Mouse (Mus musculus): ENCODE measurements around the gene Ssr2. TPM values are rescaled to one million over a fixed set of nuclear protein-coding genes. Genes with fewer than 3 reads are reported as not detected.
"Not testable (repeated sequence)": the region's sequence is repeated elsewhere in the genome, so short reads cannot be mapped to it uniquely, and the experiment has no call there.

Gene Ssr2
- total and polyA plus RNA-seq, 3 experiments, result 346 to 377 (median 364) TPM

GRCm38 (mm10) chr3:88572835-88573234, 2.8 kb upstream of the Ssr2 start:
- no peaks in the 10 kb centered on the region for H3K9me3 ChIP-seq (replicated peaks; ENCODE audit: low read length)
- peaks cover 16 to 29% of the 10 kb centered on the region in 2 experiments for H3K36me3 ChIP-seq (replicated peaks in 1 of 2; ENCODE audit: control insufficient read depth in 1 of 2, insufficient read depth in 1 of 2, low read length in 1 of 2)
- no peaks in the 10 kb centered on the region for H3K4me1 ChIP-seq (ENCODE audit: control insufficient read depth in 1 of 2, insufficient read depth in 2 of 2)
- H3K79me2 ChIP-seq (replicated peaks; ENCODE audit: control insufficient read depth, extremely low read depth, insufficient read depth, poor library complexity, severe bottlenecking), result no peaks in the 10 kb centered on the region
- H3K4me3 ChIP-seq (replicated peaks in 1 of 3; ENCODE audit: low read depth in 2 of 3, low read length in 2 of 3, poor library complexity in 1 of 3), result no peak overlapping the region
- no peak overlapping the region for H3K4me2 ChIP-seq (ENCODE audit: insufficient read depth, low read depth, poor library complexity, severe bottlenecking)
- in situ Hi-C loops (cut with MboI; ENCODE audit: low pct_ligation_motif_present, low pct_unique_long_range_greater_than_20kb, low sequenced_read_pairs) (no loop called here), dilution Hi-C loops (cut with MboI; ENCODE audit: extremely low pct_ligation_motif_present, extremely low pct_unique_long_range_greater_than_20kb, low sequenced_read_pairs) (no loop called here)
- TF ChIP-seq ZNF384 (IDR thresholded peaks at IDR 0.05; ENCODE audit: low read depth, low read length) (no peak), USF2 (conservative IDR thresholded peaks at IDR 0.05; ENCODE audit: low read depth, low read length) (no peak), KAT2A (IDR thresholded peaks at IDR 0.05; ENCODE audit: insufficient replicate concordance, low read length) (no peak), POLR2A (IDR thresholded peaks at IDR 0.05; ENCODE audit: low read depth, low read length) (no peak), CHD1 (IDR thresholded peaks at IDR 0.05; ENCODE audit: low read depth, low read length) (no peak), ZMIZ1 (IDR thresholded peaks at IDR 0.05; ENCODE audit: low read depth, low read length) (no peak), MAX (IDR thresholded peaks at IDR 0.05; ENCODE audit: low read length) (no peak), SMC3 (IDR thresholded peaks at IDR 0.05; ENCODE audit: low read depth, low read length) (no peak), CTCF (conservative IDR thresholded peaks at IDR 0.05 in 1 of 2, IDR thresholded peaks at IDR 0.05 in 1 of 2; ENCODE audit: low read depth in 2 of 2, low read length in 2 of 2) (no peak), ETS1 (conservative IDR thresholded peaks at IDR 0.05; ENCODE audit: low read depth, low read length) (no peak), PAX5 (IDR thresholded peaks at IDR 0.05; ENCODE audit: low read length) (no peak), ZKSCAN1 (IDR thresholded peaks at IDR 0.05; ENCODE audit: borderline replicate concordance, low read depth, low read length) (no peak), GABPA (IDR thresholded peaks at IDR 0.05; ENCODE audit: insufficient replicate concordance, low read depth, low read length) (no peak), CHD2 (IDR thresholded peaks at IDR 0.05; ENCODE audit: low read length) (no peak), TCF12 (IDR thresholded peaks at IDR 0.05; ENCODE audit: low read depth, low read length) (no peak), IRF4 (IDR thresholded peaks at IDR 0.05; ENCODE audit: low read depth, low read length) (no peak), ELF1 (IDR thresholded peaks at IDR 0.05; ENCODE audit: low read depth, low read length) (no peak), BHLHE40 (IDR thresholded peaks at IDR 0.05; ENCODE audit: low read depth, low read length) (no peak), JUND (conservative IDR thresholded peaks at IDR 0.05; ENCODE audit: low read depth, low read length) (no peak), RCOR1 (conservative IDR thresholded peaks at IDR 0.05; ENCODE audit: low read depth, low read length) (no peak)
- no peaks in the 10 kb centered on the region for H3K27me3 ChIP-seq (replicated peaks)
- H3K27ac ChIP-seq (ENCODE audit: insufficient read depth, low read depth), result no peak overlapping the region
- no peak for DNase-seq (ENCODE audit: extremely low read depth)
- no peak overlapping the region for H3K9ac ChIP-seq (ENCODE audit: insufficient read depth, low read depth)

- no peak for DNase-seq (ENCODE audit: extremely low read depth)
- Histone ChIP-seq H3K4me3 (replicated peaks in 1 of 3; ENCODE audit: low read depth in 2 of 3, low read length in 2 of 3, poor library complexity in 1 of 3) (no peak overlapping the region), H3K9ac (ENCODE audit: insufficient read depth, low read depth) (no peak overlapping the region), H3K4me2 (ENCODE audit: insufficient read depth, low read depth, poor library complexity, severe bottlenecking) (no peak overlapping the region), H3K27ac (ENCODE audit: insufficient read depth, low read depth) (no peak overlapping the region), H3K27me3 (replicated peaks) (no peaks in the 10 kb centered on the region), H3K79me2 (replicated peaks; ENCODE audit: control insufficient read depth, extremely low read depth, insufficient read depth, poor library complexity, severe bottlenecking) (no peaks in the 10 kb centered on the region), H3K36me3 (replicated peaks in 1 of 2; ENCODE audit: control insufficient read depth in 1 of 2, insufficient read depth in 1 of 2, low read length in 1 of 2) (peaks cover 6 to 19% of the 10 kb centered on the region in 2 experiments), H3K9me3 (replicated peaks; ENCODE audit: low read length) (no peaks in the 10 kb centered on the region), H3K4me1 (ENCODE audit: control insufficient read depth in 1 of 2, insufficient read depth in 2 of 2) (peaks cover under 1 to 3% of the 10 kb centered on the region in 2 experiments; a peak in 3 of 4 replicates)
- in situ Hi-C loops (cut with MboI; ENCODE audit: low pct_ligation_motif_present, low pct_unique_long_range_greater_than_20kb, low sequenced_read_pairs) (no loop called here), dilution Hi-C loops (cut with MboI; ENCODE audit: extremely low pct_ligation_motif_present, extremely low pct_unique_long_range_greater_than_20kb, low sequenced_read_pairs) (no loop called here)
- TF ChIP-seq TBP (conservative IDR thresholded peaks at IDR 0.05; ENCODE audit: low read depth, low read length) (no peak), POLR2A (IDR thresholded peaks at IDR 0.05; ENCODE audit: low read depth, low read length) (no peak), ZMIZ1 (IDR thresholded peaks at IDR 0.05; ENCODE audit: low read depth, low read length) (no peak)
Measured at GRCm38 (mm10) chr3:88573810-88574209, 1.9 kb upstream of the Ssr2 start.

GRCm38 (mm10) chr3:88577846-88578245, 2.2 kb downstream of the Ssr2 start:
- H3K27ac ChIP-seq (ENCODE audit: insufficient read depth, low read depth); H3K27me3 ChIP-seq (replicated peaks); in situ Hi-C loops (cut with MboI; ENCODE audit: low pct_ligation_motif_present, low pct_unique_long_range_greater_than_20kb, low sequenced_read_pairs): not testable (repeated sequence)

More at GRCm38 (mm10) chr3:88577846-88578245, 2.2 kb downstream of the Ssr2 start:
- H3K9me3 ChIP-seq (replicated peaks; ENCODE audit: low read length); DNase-seq (ENCODE audit: extremely low read depth); H3K9ac ChIP-seq (ENCODE audit: insufficient read depth, low read depth); H3K4me3 ChIP-seq (replicated peaks in 1 of 3; ENCODE audit: low read depth in 2 of 3, low read length in 2 of 3, poor library complexity in 1 of 3); dilution Hi-C loops (cut with MboI; ENCODE audit: extremely low pct_ligation_motif_present, extremely low pct_unique_long_range_greater_than_20kb, low sequenced_read_pairs); H3K4me2 ChIP-seq (ENCODE audit: insufficient read depth, low read depth, poor library complexity, severe bottlenecking): not testable (repeated sequence)
- Histone ChIP-seq H3K79me2 (replicated peaks; ENCODE audit: control insufficient read depth, extremely low read depth, insufficient read depth, poor library complexity, severe bottlenecking) (peaks cover 22% of the 10 kb centered on the region), H3K36me3 (replicated peaks in 1 of 2; ENCODE audit: control insufficient read depth in 1 of 2, insufficient read depth in 1 of 2, low read length in 1 of 2) (peaks cover 12 to 18% of the 10 kb centered on the region in 2 experiments), H3K4me1 (ENCODE audit: control insufficient read depth in 1 of 2, insufficient read depth in 2 of 2) (peaks cover 3 to 17% of the 10 kb centered on the region in 2 experiments; a peak in 3 of 4 replicates)

Data from CH12.LX (cell line).